8 mouse cellular contexts compared by ENCODE assay signal in the genomic region with DNA sequence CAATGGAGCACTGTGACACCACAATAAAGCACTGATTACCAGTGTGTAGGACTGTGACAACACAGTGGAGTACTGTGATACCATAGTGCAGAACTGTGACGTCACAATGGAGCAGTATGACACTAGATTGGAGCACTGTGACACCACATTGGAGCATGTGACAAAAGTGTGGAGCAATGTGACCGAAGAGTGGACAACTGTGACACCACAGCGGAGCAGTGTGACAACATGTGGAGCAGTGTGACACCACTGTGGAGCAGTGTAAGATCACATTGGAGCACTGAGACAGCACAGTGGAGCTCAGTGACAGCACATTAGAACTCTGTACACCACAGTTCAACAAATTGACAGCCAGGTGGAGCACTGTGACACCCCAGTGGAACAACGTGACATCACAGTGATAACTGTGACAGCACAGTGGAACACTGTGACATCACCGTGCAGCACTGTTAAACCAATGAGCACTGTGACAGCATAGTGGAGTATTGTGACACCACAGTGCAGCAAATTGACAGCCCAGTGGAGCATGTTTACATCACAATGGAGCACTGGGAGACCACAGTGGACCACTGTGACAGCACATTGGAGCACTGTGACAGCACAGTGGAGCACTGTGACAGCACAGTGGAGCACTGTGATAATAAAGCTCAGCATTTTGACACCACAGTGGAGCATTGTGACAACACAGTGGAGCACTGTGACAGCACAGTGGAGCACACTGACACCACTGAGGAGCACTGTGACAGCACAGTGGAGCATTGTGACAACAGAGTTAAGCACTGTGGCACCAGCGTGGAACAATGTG.
DNase-seq lines count a peak whose midpoint lies in the region; ATAC-seq and TF ChIP-seq lines count a peak whose summit lies in the region.

No protein-coding gene starts in this region.

- no peaks in the 10 kb centered on the region for H3K36me3 ChIP-seq in MEL (ENCODE audit: control insufficient read depth in 1 of 2, insufficient read depth in 2 of 2, low read length in 2 of 2)
- H3K36me3 ChIP-seq in heart, embryonic 15.5 days, result no peaks in the 10 kb centered on the region

- ATAC-seq in heart, embryonic 15.5 days (replicated peaks; ENCODE audit: insufficient number of reproducible peaks, insufficient read depth, low FRiP score, low read depth), result peak; percentile 5; the same call in 1 of the 2 replicates

- H3K4me1 ChIP-seq in MEL (ENCODE audit: control insufficient read depth in 1 of 2, insufficient read depth in 2 of 2, low read length in 2 of 2), result no peaks in the 10 kb centered on the region
- H3K4me1 ChIP-seq in heart, embryonic 15.5 days (replicated peaks), result no peaks in the 10 kb centered on the region

- H3K27ac ChIP-seq in MEL (ENCODE audit: control insufficient read depth, low read depth, low read length), result no peak overlapping the region
- H3K27ac ChIP-seq in heart, embryonic 15.5 days, result no peak overlapping the region

- H3K4me3 ChIP-seq in MEL (ENCODE audit: control insufficient read depth in 1 of 2, insufficient read depth in 1 of 2, low read depth in 2 of 2, low read length in 2 of 2), result no peak overlapping the region
- no peak overlapping the region for H3K4me3 ChIP-seq in heart, embryonic 15.5 days

- TF ChIP-seq POLR2A in MEL (IDR thresholded peaks at IDR 0.05; ENCODE audit: control insufficient read depth in 1 of 2, insufficient read depth in 1 of 2, low read depth in 1 of 2, low read length in 2 of 2, poor library complexity in 1 of 2), result no peak

- H3K9ac ChIP-seq in MEL (ENCODE audit: control insufficient read depth, low read depth, low read length, poor library complexity, severe bottlenecking), result no peak overlapping the region
- no peak overlapping the region for H3K9ac ChIP-seq in heart, embryonic 15.5 days

- no peak for TF ChIP-seq RAD21 in MEL (IDR thresholded peaks at IDR 0.05; ENCODE audit: low read depth, low read length)

- TF ChIP-seq CTCF in MEL (IDR thresholded peaks at IDR 0.05 in 2 of 3, conservative IDR thresholded peaks at IDR 0.05 in 1 of 3; ENCODE audit: control insufficient read depth in 1 of 3, insufficient read depth in 1 of 3, low read depth in 2 of 3, low read length in 3 of 3, poor library complexity in 1 of 3, severe bottlenecking in 1 of 3), result no peak; a peak in 1 of 6 replicates

- no peaks in the 10 kb centered on the region for H3K79me2 ChIP-seq in MEL (ENCODE audit: control insufficient read depth, insufficient read depth, low read length, poor library complexity)

- intact Hi-C loops in gastrocnemius, postnatal 14 days (cut with DNase I; ENCODE audit: low total_unique reads), result loop anchor here (1.0 kb wide), 1 partner anchor 14 kb away; no protein-coding TSS in a partner anchor

- WGBS in heart, embryonic 15.5 days, result 55% methylated on average over 6 of the region's 6 CpGs

- DNase-seq in gastrocnemius, adult 18-20 months (ENCODE audit: low spot score), result peak; percentile 2
- DNase-seq in gastrocnemius, postnatal 14 days, result no peak
- DNase-seq in MEL (ENCODE audit: low read depth, low spot score) (peak; percentile 46), liver (peak; percentile 12)
- DNase-seq in skeletal muscle tissue, adult 2 months (ENCODE audit: low read depth, low spot score), result peak; percentile 4
- DNase-seq in embryo, embryonic 9.5 days (ENCODE audit: extremely low spot score), result no peak
- DNase-seq in left cerebral cortex, adult 11 months (ENCODE audit: low spot score), result no peak

- no peak overlapping the region for H3K4me2 ChIP-seq in heart, embryonic 15.5 days

- no peaks in the 10 kb centered on the region for H3K27me3 ChIP-seq in MEL (ENCODE audit: control insufficient read depth in 1 of 2, insufficient read depth in 2 of 2, low read length in 2 of 2)
- H3K27me3 ChIP-seq in heart, embryonic 15.5 days, result no peaks in the 10 kb centered on the region

- H3K9me3 ChIP-seq in MEL (replicated peaks; ENCODE audit: insufficient read depth, low read length), result no peaks in the 10 kb centered on the region
- peaks cover 43% of the 10 kb centered on the region for H3K9me3 ChIP-seq in heart, embryonic 15.5 days (replicated peaks)

- TF ChIP-seq EP300 in MEL (IDR thresholded peaks at IDR 0.05; ENCODE audit: low read depth in 1 of 2, low read length in 2 of 2), result no peak

TF ChIP-seq in MEL, 35 proteins besides CTCF, POLR2A, EP300 and RAD21:
- TF ChIP-seq E2F4 (IDR thresholded peaks at IDR 0.05; ENCODE audit: borderline replicate concordance, low read depth, low read length) (no peak), ELF1 (IDR thresholded peaks at IDR 0.05; ENCODE audit: low read depth, low read length) (no peak), CHD1 (IDR thresholded peaks at IDR 0.05; ENCODE audit: low read depth, low read length) (no peak), POLR2AphosphoS5 (IDR thresholded peaks at IDR 0.05; ENCODE audit: borderline replicate concordance, low read depth, low read length) (no peak; the same call in 1 of the 2 replicates), ZNF384 (IDR thresholded peaks at IDR 0.05; ENCODE audit: low read depth, low read length) (no peak), ZMIZ1 (IDR thresholded peaks at IDR 0.05; ENCODE audit: low read depth, low read length) (no peak), USF2 (IDR thresholded peaks at IDR 0.05; ENCODE audit: borderline replicate concordance in 1 of 2, insufficient read depth in 1 of 2, low read depth in 1 of 2, low read length in 2 of 2) (no peak), GATA1 (IDR thresholded peaks at IDR 0.05; ENCODE audit: low read depth, low read length) (no peak), CHD2 (IDR thresholded peaks at IDR 0.05; ENCODE audit: low read length) (no peak), HCFC1 (IDR thresholded peaks at IDR 0.05; ENCODE audit: low read depth, low read length) (no peak), MAFK (IDR thresholded peaks at IDR 0.05; ENCODE audit: borderline replicate concordance, low read depth, low read length) (no peak), POLR2AphosphoS2 (IDR thresholded peaks at IDR 0.05; ENCODE audit: low read length) (no peak), RCOR1 (IDR thresholded peaks at IDR 0.05; ENCODE audit: low read depth, low read length) (no peak), ZKSCAN1 (IDR thresholded peaks at IDR 0.05; ENCODE audit: low read depth, low read length) (no peak), MAX (IDR thresholded peaks at IDR 0.05; ENCODE audit: low read length) (no peak)
TF ChIP-seq in MEL: peak in this region for 0.

Comparison
In these comparisons a context has a peak if more than half of its experiments do, and no peak if none do; other contexts are left out.
1. DNase-seq: peak in gastrocnemius, adult 18-20 months (single experiment), MEL (single experiment), liver (single experiment) and skeletal muscle tissue, adult 2 months (single experiment); none in gastrocnemius, postnatal 14 days (single experiment), embryo, embryonic 9.5 days (single experiment) and left cerebral cortex, adult 11 months (single experiment).